Mouse (Mus musculus) cortical plate, adult 2 months (tissue): ENCODE measurements around the gene Rps2.

ENCODE experiments used
- CTCF ChIP-seq: fragments of 200-500 bp; IDR thresholded peaks from 2 replicates; pipeline ENCODE4 v1.5.1; 2011; ENCODE audit warnings: mild to moderate bottlenecking, control low read depth, low read length; ENCODE audit not compliant: insufficient read depth; ENCODE audit errors: extremely low read depth
- POLR2A ChIP-seq: fragments of 200-500 bp; IDR thresholded peaks from 2 replicates; pipeline ENCODE4 v1.6.1; 2011; ENCODE audit warnings: mild to moderate bottlenecking, low read length, control low read depth; ENCODE audit not compliant: insufficient read depth; ENCODE audit errors: extremely low read depth

- TF ChIP-seq CTCF, result no peak
- TF ChIP-seq POLR2A, result no peak
Measured at GRCm38 (mm10) chr17:24671346-24671745, 46.6 kb upstream of the Rps2 start.
